Mouse (Mus musculus) activated CD4-positive, CD25-positive, alpha-beta regulatory T cell (primary cell): ENCODE measurements around the gene Vmn1r175. TPM values are rescaled to one million over a fixed set of nuclear protein-coding genes. Genes with fewer than 3 reads are reported as not detected.

ENCODE experiments used
- polyA plus RNA-seq, 2 experiments: library from polyadenylated mRNA; unstranded; fragments of 100-300 nt; shearing (Covaris generic); gene quantifications; one replicate each; pipeline ENCODE4 v1.2.1; 2017

Gene Vmn1r175
- polyA plus RNA-seq = not detected

GRCm38 (mm10) chr7:23810543-23810942, at the start of gene Vmn1r175:
Gene Vmn1r175 (minus strand): TSS chr7:23810643.

GRCm38 (mm10) chr7:23837272-23837671, 26.8 kb upstream of the Vmn1r175 start, which contains the start of gene Vmn1r176:
Gene Vmn1r176 (minus strand): TSS chr7:23837372.

Other genes starting within 250 kb of the Vmn1r175 start
- under 1 TPM in 1 of 2 experiments, not detected in 1; 0.12 TPM for gene Vmn1r169, start 235.1 kb downstream of the Vmn1r175 start, polyA plus RNA-seq
- gene Vmn1r170, start 204.5 kb downstream of the Vmn1r175 start, polyA plus RNA-seq = not detected
- gene Vmn1r171, start 179.9 kb downstream of the Vmn1r175 start, polyA plus RNA-seq = not detected
- not detected for gene Vmn1r172, start 152.3 kb downstream of the Vmn1r175 start, polyA plus RNA-seq
- gene Vmn1r173, start 109.9 kb downstream of the Vmn1r175 start, polyA plus RNA-seq = not detected
- under 1 TPM in 1 of 2 experiments, not detected in 1; 0.15 TPM for gene Vmn1r174, start 58.4 kb downstream of the Vmn1r175 start, polyA plus RNA-seq
- gene Vmn1r176, start 26.7 kb upstream of the Vmn1r175 start, polyA plus RNA-seq = not detected
- gene Vmn1r177, start 55.8 kb upstream of the Vmn1r175 start, polyA plus RNA-seq = not detected
- gene Vmn1r178, start 81.4 kb upstream of the Vmn1r175 start, polyA plus RNA-seq = not detected
- under 1 TPM in 1 of 2 experiments, not detected in 1; 0.09 TPM for gene Vmn1r179, start 116.3 kb upstream of the Vmn1r175 start, polyA plus RNA-seq
- not detected for gene Vmn1r180, start 140.0 kb upstream of the Vmn1r175 start, polyA plus RNA-seq
- not detected for gene Vmn1r181, start 164.0 kb upstream of the Vmn1r175 start, polyA plus RNA-seq
- gene V1rd19, start 191.0 kb upstream of the Vmn1r175 start, polyA plus RNA-seq = not detected
- gene Vmn1r183, start 242.6 kb upstream of the Vmn1r175 start, polyA plus RNA-seq = under 1 TPM in 1 of 2 experiments, not detected in 1; 0.06 TPM